Mouse (Mus musculus) fibroblast of lung, adult 2 months (primary cell): ENCODE measurements at regions not wholly inside any gene's neighbourhood (a gene's known extent, or its start where the extent isn't known, plus 50 kb on each side); places are given as distances from the start of the nearest gene placed in this dataset.

Source experiments
- DNase-seq: peaks from one replicate; pipeline ENCODE4 v3.0.0-alpha.2; 2011; ENCODE audit warnings: low read depth

DNA sequence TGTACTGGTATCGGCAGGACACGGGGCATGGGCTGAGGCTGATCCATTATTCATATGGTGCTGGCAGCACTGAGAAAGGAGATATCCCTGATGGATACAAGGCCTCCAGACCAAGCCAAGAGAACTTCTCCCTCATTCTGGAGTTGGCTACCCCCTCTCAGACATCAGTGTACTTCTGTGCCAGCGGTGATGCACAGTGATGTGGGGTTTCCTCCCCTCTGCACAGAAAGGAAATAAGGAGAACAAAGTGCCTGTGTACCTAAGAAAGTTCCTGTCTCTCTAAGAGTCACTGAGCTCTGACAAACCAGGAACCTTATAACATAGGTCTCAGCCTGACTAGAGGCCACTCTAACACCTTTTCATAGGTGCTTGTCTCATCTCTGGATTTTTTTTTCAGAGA is 86.3 kb upstream of the 2210010C04Rik start:
- DNase-seq: no peak

- no peak for DNase-seq
These were observed 83.9 kb upstream of the 2210010C04Rik start for GRCm38 (mm10) chr6:41119176-41119575.

DNA sequence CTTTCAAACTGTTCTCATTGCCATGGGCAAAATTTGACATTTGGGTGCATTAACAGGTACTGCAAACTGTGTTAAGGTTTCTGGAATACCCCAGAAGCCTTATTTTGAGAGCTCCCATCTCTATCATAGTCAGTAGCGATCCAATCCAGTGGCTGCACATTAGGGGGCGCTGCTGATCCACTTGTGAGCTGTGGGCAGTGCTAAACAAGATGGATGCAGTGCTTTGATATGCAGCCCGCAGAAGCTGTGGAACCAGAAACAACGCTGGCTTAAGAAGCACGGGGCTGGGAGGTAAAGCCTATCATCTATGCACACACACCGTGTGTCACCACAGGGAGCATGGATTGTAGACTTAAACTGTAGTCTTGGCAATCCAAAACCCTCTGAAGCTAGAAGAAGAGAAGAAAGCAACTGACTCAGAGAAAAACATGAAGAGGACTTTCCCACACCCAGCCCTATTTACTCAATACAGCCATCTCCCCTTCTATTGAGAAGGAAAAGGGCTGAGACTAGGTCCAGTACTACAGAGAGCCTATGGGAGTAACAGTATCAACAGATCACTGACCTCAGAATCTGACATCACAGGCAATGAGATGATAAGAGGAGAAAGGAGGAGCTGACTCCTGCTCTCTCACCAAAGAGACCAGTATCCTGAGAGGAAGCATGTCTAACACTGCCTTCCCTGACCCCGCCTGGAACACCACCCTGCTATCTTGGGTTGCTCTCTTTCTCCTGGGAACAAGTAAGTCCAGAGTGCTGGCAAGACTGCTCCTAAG is 83.1 kb upstream of the 2210010C04Rik start:
- no peak for DNase-seq

- DNase-seq: no peak
These were observed 78.6 kb upstream of the 2210010C04Rik start for GRCm38 (mm10) chr6:41113943-41114342.

GRCm38 (mm10) chr6:41112861-41113610 is 77.7 kb upstream of the 2210010C04Rik start:
- no peak for DNase-seq

DNA sequence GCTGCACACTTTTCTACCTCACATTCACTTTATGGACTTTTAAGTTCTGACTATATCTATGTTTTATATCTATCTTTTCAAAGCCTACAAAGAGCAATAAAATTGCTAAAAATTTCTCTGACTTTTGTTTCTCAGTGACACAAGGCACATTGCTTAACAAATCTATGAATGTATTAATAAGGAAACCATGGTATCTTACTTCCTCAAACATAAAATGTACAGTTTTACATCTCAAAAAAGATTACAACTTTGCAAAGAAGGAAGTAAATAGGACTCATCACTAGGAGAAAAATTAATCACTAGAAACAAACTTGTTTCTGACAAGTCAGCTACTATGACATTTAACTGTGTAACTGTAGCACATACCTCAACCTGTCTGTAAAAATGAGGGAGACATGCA is 76.5 kb upstream of the 2210010C04Rik start:
- no peak for DNase-seq

DNA sequence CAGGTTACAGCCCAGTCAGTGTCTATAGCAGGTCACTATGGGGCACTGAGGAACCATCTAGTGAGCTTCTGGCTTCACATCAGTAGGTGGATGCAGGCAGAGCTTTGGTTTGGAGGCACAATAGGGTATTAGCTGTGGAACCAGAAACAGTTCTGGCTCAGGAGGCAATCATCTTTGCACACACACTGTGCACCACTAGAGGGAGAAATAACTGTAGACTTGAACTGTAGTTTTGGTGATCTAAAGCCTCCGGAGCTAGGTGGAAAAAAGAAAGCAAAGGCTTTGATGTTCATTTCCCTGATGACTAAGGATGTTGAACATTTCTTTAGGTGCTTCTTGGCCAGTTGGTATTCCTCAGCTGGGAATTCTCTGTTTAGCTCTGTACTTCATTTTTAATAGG is 73.6 kb upstream of the 2210010C04Rik start:
- DNase-seq: no peak

DNA sequence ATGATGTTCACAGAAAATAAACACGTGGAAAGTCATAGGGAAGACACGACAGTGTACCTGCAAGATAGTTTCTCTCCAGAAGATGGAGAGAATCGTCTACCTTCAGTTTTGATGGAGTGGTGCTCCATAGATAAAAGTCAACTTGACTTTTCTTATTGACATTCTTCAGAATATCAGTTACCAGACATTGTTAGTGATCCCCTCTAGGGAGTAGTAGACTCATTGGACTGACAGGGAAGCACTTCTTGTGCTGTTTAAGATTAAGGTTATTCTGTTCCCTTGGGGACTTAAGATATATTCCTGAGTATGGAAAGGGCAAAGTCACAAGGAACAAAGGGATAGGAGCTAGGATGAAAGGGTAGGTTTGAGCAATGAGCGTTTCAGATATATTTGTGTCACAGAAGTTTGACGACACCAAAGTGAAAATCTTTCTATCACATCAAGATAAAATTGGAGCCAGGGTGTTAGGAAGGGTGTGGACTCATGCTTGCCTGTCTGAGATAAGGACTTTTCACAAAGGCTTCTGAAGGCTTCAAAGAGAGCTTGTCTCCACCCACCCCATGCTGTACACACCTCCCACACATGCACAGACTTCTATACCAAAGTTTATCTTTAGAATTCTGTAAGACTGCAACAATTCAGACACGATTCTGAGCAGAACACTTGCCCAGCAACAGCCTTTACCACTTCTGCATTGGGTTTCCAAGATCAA is 68.5 kb upstream of the 2210010C04Rik start:
- no peak for DNase-seq

DNA sequence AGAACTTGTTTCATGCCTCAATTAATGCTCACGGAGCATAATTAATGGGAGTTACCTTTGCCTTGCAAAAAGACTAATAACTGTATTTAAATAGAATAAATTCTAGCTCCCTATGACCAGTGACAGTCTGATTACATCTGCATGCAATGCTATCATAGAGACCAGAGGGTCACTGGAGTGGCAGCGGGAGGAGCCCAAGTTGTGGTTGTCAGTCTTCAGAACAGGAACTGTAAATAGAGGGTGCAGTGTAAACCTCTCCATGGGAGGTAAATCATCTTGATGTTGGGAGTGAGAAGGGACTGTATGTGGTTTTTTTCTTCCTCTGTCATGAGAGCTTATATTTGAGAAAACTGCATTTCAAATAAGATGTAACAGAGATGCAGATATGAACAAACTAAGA is 66.7 kb upstream of the 2210010C04Rik start:
- DNase-seq: no peak

- no peak for DNase-seq
These were observed 64.9 kb upstream of the 2210010C04Rik start for GRCm38 (mm10) chr6:41100258-41100657.

- DNase-seq: no peak
These were observed 56.0 kb upstream of the 2210010C04Rik start for GRCm38 (mm10) chr6:41091177-41091829.
